Mouse (Mus musculus) adrenal gland, postnatal 36 days (tissue): ENCODE data around the gene Olfr1392. TPM values are rescaled to one million over a fixed set of nuclear protein-coding genes. Genes with fewer than 3 reads are reported as not detected.
A peak's percentile ranks its signal among the peaks of the same experiment; 100 is the strongest.
"Not testable (repeated sequence)": the region's sequence is repeated elsewhere in the genome, so short reads cannot be mapped to it uniquely, and the experiment has no call there.

Experiments used
- DNase-seq, 2 experiments: peaks; one replicate each; pipeline ENCODE4 v3.0.0; 2021; ENCODE audit warnings: mixed read lengths in 1 of 2
- total RNA-seq, 2 experiments: library from RNA; stranded (reverse); gene quantifications; 2 replicates each; pipeline ENCODE4 v1.2.3; 2021

Olfr1392 gene
- total RNA-seq, 2 experiments from 2014 or later = not detected

- not testable (repeated sequence) for DNase-seq
Measured at GRCm38 (mm10) chr11:49308547-49308946, 23.5 kb downstream of the Olfr1392 start.

DNA sequence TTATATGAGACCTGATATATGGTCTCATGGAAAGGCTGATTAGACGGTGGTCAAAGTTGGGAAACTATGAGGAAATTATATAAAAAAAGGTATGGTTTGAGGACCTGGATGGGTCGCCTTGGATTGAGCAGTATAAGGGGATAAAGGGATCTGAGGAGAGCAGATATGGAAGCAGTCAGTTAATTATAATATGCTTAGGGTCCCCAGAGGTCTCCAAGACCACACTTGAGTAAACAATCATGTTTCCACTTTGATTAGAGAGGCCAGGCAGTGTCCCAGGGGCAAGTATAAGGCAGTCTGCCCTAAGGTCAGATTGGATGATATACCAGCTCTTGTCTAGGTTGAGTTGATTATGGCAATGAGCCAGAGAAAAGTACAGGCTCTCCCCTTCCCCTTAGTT lies 37.4 kb downstream of the Olfr1392 start, which contains the start of gene Olfr1391:
TSS of gene Olfr1391 (plus strand) at position 301 of the 400 bp plus-strand sequence.
- no peak for DNase-seq

GRCm38 (mm10) chr11:49326726-49327125 lies 41.6 kb downstream of the Olfr1392 start:
- no peak for DNase-seq

DNA sequence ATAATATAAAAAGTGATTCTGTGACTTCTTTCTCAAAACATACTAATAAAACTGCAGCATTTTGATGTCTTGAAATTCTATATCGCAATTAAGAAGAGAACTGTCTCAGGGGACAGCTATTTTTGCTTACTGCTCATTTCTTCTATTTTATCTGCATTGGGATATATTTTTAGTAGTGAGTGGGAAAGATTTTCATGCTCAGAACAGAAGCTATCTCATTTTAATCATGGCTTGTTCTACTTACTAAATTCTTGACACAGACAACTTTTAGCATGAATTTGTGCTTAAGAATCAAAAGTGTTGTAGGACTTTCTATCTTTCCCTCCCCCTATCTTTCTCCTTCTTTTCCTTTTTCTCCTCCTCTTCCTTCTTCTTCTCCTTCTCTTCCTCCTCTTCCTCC lies 44.6 kb downstream of the Olfr1392 start:
- no peak for DNase-seq

DNA sequence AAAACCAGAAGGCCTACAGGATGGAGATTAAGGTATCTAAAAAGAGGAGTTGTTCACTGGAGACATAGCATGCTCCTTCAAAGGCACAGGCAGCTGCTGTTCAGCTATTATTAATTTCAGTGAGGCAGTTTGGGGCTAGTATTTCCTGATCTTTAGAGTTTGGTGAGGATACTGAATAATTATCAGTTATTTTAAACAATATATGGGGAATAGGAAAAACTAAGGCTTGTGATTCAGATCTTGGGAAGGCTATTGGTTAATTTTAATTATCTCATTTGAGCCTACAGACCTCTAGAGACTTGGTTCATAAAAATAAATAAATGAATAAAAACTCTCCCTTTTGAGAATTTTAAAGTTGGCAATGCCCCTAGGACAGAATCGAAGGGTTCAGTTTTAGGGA lies 49.8 kb downstream of the Olfr1392 start, which contains the start of gene Olfr1390:
TSS of gene Olfr1390 (plus strand) at position 301 of the 400 bp plus-strand sequence.
- no peak for DNase-seq

GRCm38 (mm10) chr11:49337150-49337832 lies 52.2 kb downstream of the Olfr1392 start:
- peak in 1 of 2 experiments; percentile 10 for DNase-seq

Other genes with a start within 250 kb of the Olfr1392 start
- gene 9930111J21Rik2, start 234.0 kb upstream of the Olfr1392 start, total RNA-seq = 1 to 10 TPM; 2.5 to 4.8 TPM
- 1 to 10 TPM; 2.4 to 3.6 TPM for gene Tgtp2, start 221.1 kb upstream of the Olfr1392 start, total RNA-seq
- gene Ifi47, start 208.7 kb upstream of the Olfr1392 start, total RNA-seq = 1 to 10 TPM; 3.9 to 6.6 TPM
- 1 to 10 TPM; 1.1 to 2.1 TPM for gene Olfr1396, start 170.4 kb upstream of the Olfr1392 start, total RNA-seq
- not detected for gene Olfr1395, start 143.0 kb upstream of the Olfr1392 start, total RNA-seq
- not detected for gene Olfr1394, start 130.9 kb upstream of the Olfr1392 start, total RNA-seq
- gene Btnl9, start 98.1 kb upstream of the Olfr1392 start, total RNA-seq = 10 to 100 TPM; 20.0 to 48.6 TPM
- gene Zfp62, start 82.0 kb upstream of the Olfr1392 start, total RNA-seq = 10 to 100 TPM; 29.7 to 33.3 TPM
- 100 to 1,000 TPM; 113 to 135 TPM for gene Mgat1, start 41.1 kb upstream of the Olfr1392 start, total RNA-seq
- gene Olfr1393, start 7.0 kb upstream of the Olfr1392 start, total RNA-seq = not detected
- gene Olfr10, start 19.5 kb downstream of the Olfr1392 start, total RNA-seq = not detected
- gene Olfr1391, start 37.5 kb downstream of the Olfr1392 start, total RNA-seq = not detected
- gene Olfr1390, start 49.9 kb downstream of the Olfr1392 start, total RNA-seq = not detected
- not detected for gene Olfr1389, start 137.8 kb downstream of the Olfr1392 start, total RNA-seq
- under 1 TPM in 1 of 2 experiments, not detected in 1; 0.13 TPM for gene Olfr1388, start 151.3 kb downstream of the Olfr1392 start, total RNA-seq
- not detected for gene Olfr1387, start 170.1 kb downstream of the Olfr1392 start, total RNA-seq
- gene Olfr1386, start 179.8 kb downstream of the Olfr1392 start, total RNA-seq = not detected
- not detected for gene Olfr1385, start 203.8 kb downstream of the Olfr1392 start, total RNA-seq
- under 1 TPM in 1 of 2 experiments, not detected in 1; 0.60 TPM for gene Olfr1384, start 221.4 kb downstream of the Olfr1392 start, total RNA-seq
- under 1 TPM in 1 of 2 experiments, not detected in 1; 0.76 TPM for gene Olfr1383, start 234.4 kb downstream of the Olfr1392 start, total RNA-seq
- gene Olfr1382, start 243.0 kb downstream of the Olfr1392 start, total RNA-seq = not detected